Mouse (Mus musculus): Measurements from ENCODE around the gene Lbx1.

GRCm38 (mm10) chr19:45262995-45263394, 27.4 kb upstream of the Lbx1 start:
- no peak for TF ChIP-seq CTCF (IDR thresholded peaks at IDR 0.05; ENCODE audit: insufficient read depth, low read length)
- no peak for TF ChIP-seq POLR2A (IDR thresholded peaks at IDR 0.05; ENCODE audit: borderline replicate concordance, extremely low read depth, low read depth, low read length)

Data from lung, adult 2 months (tissue).